Mouse (Mus musculus) E14TG2a.4 (cell line): ENCODE results near the gene Dtx2.

Source experiments
- H3K27me3 ChIP-seq: 2 replicates; pipeline ENCODE4 v1.6.1; 2014; ENCODE audit warnings: low read length, control low read depth; ENCODE audit not compliant: insufficient read depth
- H3K36me3 ChIP-seq: 2 replicates; pipeline ENCODE4 v1.6.1; 2014; ENCODE audit warnings: low read length, control low read depth; ENCODE audit not compliant: insufficient read depth
- H3K4me1 ChIP-seq: replicated peaks from 2 replicates; pipeline ENCODE4 v1.6.1; 2014; ENCODE audit warnings: low read depth, low read length, control low read depth
- H3K4me3 ChIP-seq: replicated peaks from 2 replicates; pipeline ENCODE4 v1.5.1; 2014; ENCODE audit warnings: mild to moderate bottlenecking, low read length
- H3K9me3 ChIP-seq: 2 replicates; pipeline ENCODE4 v1.6.1; 2014; ENCODE audit warnings: low read length, control low read depth
- CTCF ChIP-seq: conservative IDR thresholded peaks from 2 replicates; pipeline ENCODE4 v1.5.1; 2014; ENCODE audit warnings: low read length
- NANOG ChIP-seq: IDR thresholded peaks from 2 replicates; pipeline ENCODE4 v1.6.1; 2014; ENCODE audit warnings: borderline replicate concordance, low read length, mixed read lengths
- POU5F1 ChIP-seq: IDR thresholded peaks from 2 replicates; pipeline ENCODE4 v1.6.1; 2014; ENCODE audit warnings: low read length, borderline replicate concordance

The Dtx2 gene

DNA sequence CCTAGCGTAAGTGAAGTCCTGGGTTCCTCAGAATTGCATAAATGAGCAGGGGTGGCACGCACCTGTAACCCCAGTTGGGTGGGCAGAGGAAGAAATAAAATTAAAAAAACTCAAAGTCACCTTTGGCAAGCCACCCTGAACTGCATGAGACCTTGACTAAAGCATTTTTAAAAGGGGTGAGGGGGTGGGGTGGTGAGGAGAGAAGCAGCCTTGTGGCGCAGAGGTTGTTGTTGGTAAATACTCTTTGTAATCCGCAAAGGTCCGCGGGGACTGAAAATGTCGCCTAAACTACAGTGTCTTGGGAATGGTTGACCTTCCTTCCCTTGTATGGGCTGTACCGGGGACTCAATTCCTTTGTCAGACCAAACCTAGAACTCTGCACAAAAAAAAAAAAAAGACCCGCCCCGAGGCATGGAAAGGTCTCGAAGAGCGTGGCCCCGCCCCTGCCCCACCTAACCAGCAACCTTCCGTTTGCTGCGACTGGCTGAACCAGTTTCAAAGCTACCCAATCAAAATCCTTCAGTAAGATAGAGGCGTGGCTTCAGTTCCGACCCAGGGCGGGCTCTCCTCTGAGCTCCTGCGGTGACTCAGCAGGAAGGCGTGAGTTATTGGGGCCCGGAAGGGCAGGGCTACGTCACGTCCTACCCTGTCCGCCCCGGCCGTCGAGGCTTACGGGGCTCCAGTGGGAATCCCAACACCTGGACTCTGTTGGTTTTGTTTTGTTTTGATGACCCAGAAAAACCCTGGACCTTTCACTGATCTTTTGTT is 37.2 kb upstream of the Dtx2 start:
- TF ChIP-seq POU5F1 (no peak), NANOG (no peak), CTCF (no peak)
- no peaks in the 10 kb centered on the region for H3K27me3 ChIP-seq
- peaks cover 12% of the 10 kb centered on the region for H3K36me3 ChIP-seq
- H3K4me3 ChIP-seq = peak overlapping the region; percentile 49
- H3K9me3 ChIP-seq = peaks cover 5% of the 10 kb centered on the region; the same call in 1 of the 2 replicates
- H3K4me1 ChIP-seq = peaks cover 79% of the 10 kb centered on the region

DNA sequence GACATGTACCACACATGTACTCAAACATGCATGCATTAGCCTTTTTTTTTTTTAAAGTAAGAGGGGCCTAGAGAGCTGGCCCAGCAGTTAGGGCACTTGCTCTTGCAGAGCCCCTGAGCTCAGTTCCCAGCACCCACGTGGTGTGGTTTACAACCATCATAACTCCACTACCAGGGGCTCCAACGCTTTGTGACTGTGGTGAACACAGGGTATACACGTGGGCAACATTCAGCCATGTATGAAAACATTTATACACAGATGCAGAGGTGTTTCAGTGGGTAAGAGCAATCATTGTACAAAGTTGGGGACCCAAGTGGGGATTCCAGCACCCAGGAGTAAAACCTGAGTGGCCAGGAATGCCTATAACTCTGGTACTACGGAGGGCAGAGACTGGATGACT is 36.2 kb upstream of the Dtx2 start:
- no peak for TF ChIP-seq POU5F1
- Histone ChIP-seq H3K27me3 (no peaks in the 10 kb centered on the region), H3K36me3 (peaks cover 12% of the 10 kb centered on the region), H3K4me1 (peaks cover 75% of the 10 kb centered on the region), H3K9me3 (peaks cover 5% of the 10 kb centered on the region; the same call in 1 of the 2 replicates), H3K4me3 (peak overlapping the region; percentile 27)

DNA sequence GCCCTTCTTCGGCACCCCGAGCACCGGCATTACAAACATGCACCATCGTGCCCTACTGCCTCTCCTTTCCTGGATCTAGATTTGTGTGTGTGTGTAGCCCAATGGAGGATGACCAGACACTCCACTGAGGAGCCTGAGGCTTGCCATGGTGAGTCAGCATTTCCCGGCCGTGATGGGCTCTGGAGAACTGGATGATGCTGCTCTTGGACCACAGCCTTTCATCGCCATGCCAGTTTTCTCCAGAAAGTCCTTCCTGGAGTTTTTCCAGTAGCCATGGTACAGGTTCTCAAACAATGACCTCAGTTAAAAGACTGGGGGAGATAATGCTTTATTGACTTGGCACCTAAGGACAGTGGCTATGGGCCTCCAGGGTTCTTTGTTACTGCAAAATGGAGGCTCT is 34.7 kb upstream of the Dtx2 start:
- Histone ChIP-seq H3K36me3 (peaks cover 12% of the 10 kb centered on the region), H3K9me3 (peaks cover 5% of the 10 kb centered on the region; the same call in 1 of the 2 replicates), H3K4me1 (peaks cover 84% of the 10 kb centered on the region), H3K4me3 (peak overlapping the region; percentile 79), H3K27me3 (no peaks in the 10 kb centered on the region)
- no peak for TF ChIP-seq NANOG
- no peak for TF ChIP-seq CTCF
- TF ChIP-seq POU5F1 = no peak

DNA sequence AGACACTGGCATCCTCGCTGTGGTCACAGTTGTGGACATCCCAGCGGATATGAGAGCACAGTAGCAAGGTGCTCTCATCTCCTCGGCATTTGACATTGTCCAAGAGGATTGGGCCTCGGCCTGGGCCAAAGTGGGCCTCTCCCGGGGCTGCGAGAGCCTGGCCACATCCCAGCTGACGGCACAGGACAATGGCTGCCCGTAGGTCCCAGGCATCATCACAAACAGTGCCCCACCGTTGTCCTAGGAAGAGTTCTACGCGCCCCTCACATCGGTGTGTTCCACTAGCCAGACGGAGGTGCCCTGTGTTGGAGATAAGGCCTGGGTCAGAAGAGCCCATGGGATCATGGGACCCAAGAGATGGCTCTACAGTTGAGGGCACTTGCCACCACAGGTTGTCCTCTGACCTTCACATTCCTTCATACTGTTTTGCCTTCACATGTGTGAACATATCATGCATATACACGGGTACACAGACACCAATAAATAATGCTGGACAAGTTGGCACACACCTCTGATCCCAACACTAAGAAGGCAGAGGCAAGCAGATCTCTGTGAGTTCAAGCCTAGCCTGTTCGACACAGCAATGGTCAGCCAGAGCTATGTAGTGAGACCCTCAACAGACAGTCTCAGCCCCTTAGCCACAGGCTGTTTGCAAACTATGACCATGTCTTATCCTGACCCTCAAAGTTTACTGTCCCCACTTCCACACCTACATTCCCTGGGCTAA is 33.5 kb upstream of the Dtx2 start:
- TF ChIP-seq CTCF (no peak), POU5F1 (no peak), NANOG (no peak)
- Histone ChIP-seq H3K4me3 (peak overlapping the region; percentile 79), H3K9me3 (peaks cover 5% of the 10 kb centered on the region; the same call in 1 of the 2 replicates), H3K36me3 (peaks cover 12% of the 10 kb centered on the region), H3K27me3 (no peaks in the 10 kb centered on the region), H3K4me1 (peaks cover 85% of the 10 kb centered on the region)

DNA sequence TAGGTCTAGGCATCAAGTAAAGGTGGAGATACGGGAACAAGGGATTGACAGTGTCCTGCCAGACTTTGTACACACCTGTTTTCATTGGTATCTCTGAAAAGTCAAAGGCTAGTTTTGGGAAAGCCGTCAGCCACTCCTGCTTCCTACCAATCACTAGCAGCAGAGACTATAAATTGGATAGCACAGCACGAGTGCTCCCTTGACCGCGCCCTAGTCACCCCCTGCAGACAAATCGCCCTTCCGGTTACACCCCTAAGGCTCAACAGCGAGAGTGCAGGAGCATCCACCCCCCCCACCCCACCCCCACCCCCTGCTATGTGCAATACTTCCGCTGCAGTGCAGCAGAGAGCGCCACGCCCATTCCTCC is 32.5 kb upstream of the Dtx2 start:
- Histone ChIP-seq H3K36me3 (peaks cover 12% of the 10 kb centered on the region), H3K27me3 (no peaks in the 10 kb centered on the region), H3K4me3 (peak overlapping the region; percentile 79), H3K9me3 (peaks cover 5% of the 10 kb centered on the region; the same call in 1 of the 2 replicates), H3K4me1 (peaks cover 75% of the 10 kb centered on the region)
- TF ChIP-seq NANOG = no peak
- no peak for TF ChIP-seq CTCF
- no peak for TF ChIP-seq POU5F1

DNA sequence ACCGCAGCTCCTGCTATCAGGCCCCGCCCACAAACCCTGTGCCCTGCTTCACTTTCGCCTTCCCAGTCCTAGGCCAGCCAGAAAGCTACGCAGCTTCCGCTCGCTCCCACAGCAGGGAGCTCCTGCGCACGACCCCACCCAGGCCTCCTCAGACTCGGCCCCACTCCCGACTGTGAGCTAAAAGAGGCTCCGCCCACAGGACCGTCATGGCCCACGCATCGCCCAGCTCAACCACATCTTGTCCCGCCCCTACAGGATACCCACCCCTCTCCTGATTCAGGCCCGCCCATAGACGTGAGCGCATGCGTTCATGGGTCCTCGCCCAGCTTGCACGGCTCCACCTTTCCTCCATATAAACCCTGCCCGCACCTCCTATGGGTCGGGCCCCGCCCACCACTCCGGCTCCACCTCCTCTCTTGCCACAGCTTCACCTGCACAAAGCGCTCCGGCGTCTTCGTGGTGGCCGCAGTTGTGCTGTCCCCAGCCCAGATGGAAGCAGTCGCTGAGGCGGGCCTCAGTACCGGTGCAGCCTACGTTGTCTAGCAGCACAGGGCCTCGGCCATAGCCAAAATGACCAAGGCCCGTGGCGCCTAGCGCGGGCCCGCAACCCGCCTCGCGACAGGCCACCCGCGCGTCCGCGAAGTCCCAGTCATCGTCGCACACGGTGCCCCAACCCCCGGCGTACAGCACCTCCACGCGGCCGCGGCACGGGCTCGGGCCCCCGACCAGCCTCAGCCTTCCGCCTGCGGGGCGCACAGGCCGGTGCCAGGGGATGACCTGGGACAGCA is 31.9 kb upstream of the Dtx2 start:
- peak overlapping the region; percentile 88 for H3K4me3 ChIP-seq
- TF ChIP-seq POU5F1 (no peak), NANOG (no peak), CTCF (no peak)
- peaks cover 5% of the 10 kb centered on the region; the same call in 1 of the 2 replicates for H3K9me3 ChIP-seq
- peaks cover 75% of the 10 kb centered on the region for H3K4me1 ChIP-seq
- H3K36me3 ChIP-seq = peaks cover 12% of the 10 kb centered on the region
- no peaks in the 10 kb centered on the region for H3K27me3 ChIP-seq

GRCm38 (mm10) chr5:135963280-135963627 is 31.3 kb upstream of the Dtx2 start:
- Histone ChIP-seq H3K9me3 (peaks cover 2% of the 10 kb centered on the region; the same call in 1 of the 2 replicates), H3K36me3 (peaks cover 12% of the 10 kb centered on the region), H3K4me3 (peak overlapping the region; percentile 88), H3K4me1 (peaks cover 76% of the 10 kb centered on the region), H3K27me3 (no peaks in the 10 kb centered on the region)
- no peak for TF ChIP-seq NANOG
- no peak for TF ChIP-seq POU5F1
- TF ChIP-seq CTCF = no peak

GRCm38 (mm10) chr5:135965501-135965930 is 29.1 kb upstream of the Dtx2 start:
- Histone ChIP-seq H3K4me3 (peak overlapping the region; percentile 77), H3K27me3 (no peaks in the 10 kb centered on the region), H3K9me3 (no peaks in the 10 kb centered on the region), H3K4me1 (peaks cover 69% of the 10 kb centered on the region), H3K36me3 (peaks cover 9% of the 10 kb centered on the region)
- TF ChIP-seq NANOG (no peak), CTCF (no peak), POU5F1 (no peak)
